Mouse (Mus musculus) neural tube, embryonic 11.5 days (tissue): ENCODE data around the gene P4hb. TPM values are rescaled to one million over a fixed set of nuclear protein-coding genes. Genes with fewer than 3 reads are reported as not detected.
"Not testable (repeated sequence)": the region's sequence is repeated elsewhere in the genome, so short reads cannot be mapped to it uniquely, and the experiment has no call there.

Experiments
- ATAC-seq: fragments of 200-750 bp; cut with Nextera tagmentation; 2 replicates; pipeline ENCODE4 v1.8.0; 2017; ENCODE audit warnings: moderate number of reproducible peaks, mild to moderate bottlenecking, moderate TSS enrichment, moderate library complexity; ENCODE audit not compliant: insufficient read depth, low FRiP score, low TSS enrichment
- DNase-seq: peaks from one replicate; pipeline ENCODE4 v3.0.0-alpha.2; 2015; ENCODE audit warnings: low spot score
- H3K27ac ChIP-seq: fragments of 300-500 bp; sonication (generic); 2 replicates; pipeline ENCODE4 v1.5.1; 2014; ENCODE audit warnings: low read depth, mild to moderate bottlenecking, low read length
- H3K27me3 ChIP-seq: fragments of 300-500 bp; sonication (generic); 2 replicates; pipeline ENCODE4 v1.6.1; 2014; ENCODE audit warnings: mild to moderate bottlenecking, low read length, mixed read lengths; ENCODE audit not compliant: control insufficient read depth, insufficient read depth
- H3K36me3 ChIP-seq: fragments of 300-500 bp; sonication (generic); 2 replicates; pipeline ENCODE4 v1.6.1; 2014; ENCODE audit warnings: mild to moderate bottlenecking, low read length, moderate library complexity, mixed read lengths; ENCODE audit not compliant: control insufficient read depth, insufficient read depth
- H3K4me1 ChIP-seq: fragments of 300-500 bp; sonication (generic); 2 replicates; pipeline ENCODE4 v1.6.1; 2014; ENCODE audit warnings: low read length, mixed read lengths; ENCODE audit not compliant: control insufficient read depth, insufficient read depth
- H3K4me2 ChIP-seq: fragments of 300-500 bp; sonication (generic); 2 replicates; pipeline ENCODE4 v1.6.1; 2014; ENCODE audit warnings: low read depth, mild to moderate bottlenecking, moderate library complexity
- H3K4me3 ChIP-seq: fragments of 300-500 bp; sonication (generic); 2 replicates; pipeline ENCODE4 v1.5.1; 2014; ENCODE audit warnings: low read depth, low read length
- H3K9ac ChIP-seq: fragments of 300-500 bp; sonication (generic); 2 replicates; pipeline ENCODE4 v1.6.1; 2014; ENCODE audit warnings: mild to moderate bottlenecking, low read length
- H3K9me3 ChIP-seq: fragments of 300-500 bp; sonication (generic); 2 replicates; pipeline ENCODE4 v1.6.1; 2016; ENCODE audit warnings: low read length; ENCODE audit not compliant: control insufficient read depth
- WGBS: fragments of 180-500 bp; shearing (Covaris S2); extraction: QIAGEN DNeasy Blood & Tissue Kit; methylation state at CpG from one replicate; pipeline ENCODE4 v1.1.7; 2014; 5-methylcytosine and 5-hydroxymethylcytosine counted together
- polyA plus RNA-seq: library from polyadenylated mRNA; unstranded; fragments of >200 nt; fragmentation: Nextera tagmentation; extraction: Ambion mirVana; gene quantifications from 2 replicates; pipeline ENCODE4 v1.2.1, GENCODE M21; 2014

The P4hb gene
- polyA plus RNA-seq, 1 experiment from 2014 or later, result 562 TPM

DNA sequence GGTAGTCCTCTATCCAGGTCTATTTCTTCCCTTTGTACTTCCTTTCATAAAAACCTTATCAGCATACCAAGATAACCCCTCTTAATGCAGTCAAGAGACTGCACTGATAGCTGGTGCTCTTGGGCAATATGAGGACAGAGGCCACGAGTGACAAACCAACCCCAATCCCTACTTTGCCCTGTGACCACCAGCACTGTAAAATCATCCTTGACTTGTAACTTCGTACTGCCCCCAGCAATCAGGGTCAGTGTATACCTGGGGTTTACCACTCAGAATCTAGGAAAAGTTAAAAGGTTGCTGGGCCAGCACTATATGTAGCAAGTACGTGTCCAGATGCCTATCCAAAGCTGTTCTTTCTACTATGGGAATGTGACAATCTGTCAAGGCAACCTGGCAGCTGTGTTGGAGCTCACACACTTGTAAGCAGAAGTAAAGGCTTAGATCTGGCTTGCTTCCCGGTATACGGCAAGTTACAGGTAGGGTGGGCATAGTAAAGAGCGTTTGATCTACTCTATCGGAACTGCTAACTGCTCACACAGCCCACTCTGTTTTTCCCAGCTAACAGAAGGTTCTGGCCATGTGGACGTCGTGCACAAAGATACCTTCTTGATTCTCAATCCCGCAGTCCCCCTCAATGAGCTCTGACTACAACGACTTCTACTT is 1.2 kb downstream of the P4hb start:
- Histone ChIP-seq H3K27ac (peak overlapping the region; percentile 57; the same call in 1 of the 2 replicates), H3K9me3 (no peaks in the 10 kb centered on the region), H3K4me2 (peak overlapping the region; percentile 92), H3K36me3 (peaks cover 25% of the 10 kb centered on the region), H3K4me3 (peak overlapping the region; percentile 90), H3K4me1 (peaks cover 15% of the 10 kb centered on the region), H3K27me3 (no peaks in the 10 kb centered on the region), H3K9ac (peak overlapping the region; percentile 90)
- no peak for DNase-seq
- no peak for ATAC-seq
- 15% methylated on average over 11 of the region's 11 CpGs for WGBS

DNA sequence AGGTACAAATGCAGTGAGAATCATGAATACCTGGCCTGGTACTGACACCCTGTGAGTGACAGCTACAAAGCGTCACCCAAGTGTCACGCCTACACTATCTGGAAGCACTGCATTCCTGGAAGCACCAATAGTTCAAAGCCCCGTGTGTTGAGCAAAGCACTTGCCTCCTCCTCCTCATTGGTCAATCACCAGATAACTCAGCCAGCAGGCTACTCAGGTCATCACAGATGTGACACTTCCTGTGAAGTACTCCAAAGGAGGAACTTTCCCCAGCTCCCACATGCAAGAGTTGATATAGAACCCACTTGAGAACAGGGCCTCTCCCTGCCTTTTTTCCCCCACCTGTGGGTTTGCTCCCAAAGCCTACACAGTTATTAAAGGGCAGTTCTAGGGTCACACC is 1.9 kb downstream of the P4hb start:
- Histone ChIP-seq H3K27me3 (no peaks in the 10 kb centered on the region), H3K9ac (no peak overlapping the region), H3K4me3 (peak overlapping the region; percentile 90; the same call in 1 of the 2 replicates), H3K27ac (no peak overlapping the region), H3K4me2 (peak overlapping the region; percentile 92), H3K4me1 (peaks cover 15% of the 10 kb centered on the region), H3K9me3 (no peaks in the 10 kb centered on the region), H3K36me3 (peaks cover 31% of the 10 kb centered on the region)
- 88% methylated on average over 3 of the region's 3 CpGs for WGBS
- DNase-seq (no peak), ATAC-seq (no peak)

DNA sequence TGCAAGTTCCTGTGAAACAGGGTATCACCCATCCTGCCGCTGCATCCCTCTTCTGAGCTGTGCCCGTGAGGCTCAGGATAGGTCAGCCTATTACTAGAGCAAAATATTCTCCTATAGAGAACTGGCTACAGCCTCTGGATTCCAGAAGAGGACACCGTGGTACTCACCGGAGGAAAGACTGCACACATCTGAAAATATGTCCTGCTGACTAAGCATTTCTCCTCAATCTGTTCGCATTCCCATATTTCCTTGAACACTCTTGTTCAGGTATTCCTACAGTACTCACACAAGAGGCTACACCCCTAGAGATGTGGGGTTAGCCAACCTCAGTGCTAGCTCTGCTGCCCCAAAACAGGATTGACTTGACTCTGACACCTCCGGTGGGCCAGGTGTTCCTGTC is 4.7 kb downstream of the P4hb start:
- ATAC-seq (no peak), DNase-seq (no peak)
- Histone ChIP-seq H3K27me3 (no peaks in the 10 kb centered on the region), H3K27ac (no peak overlapping the region), H3K4me2 (no peak overlapping the region), H3K9ac (no peak overlapping the region), H3K9me3 (no peaks in the 10 kb centered on the region), H3K4me1 (peaks cover 8% of the 10 kb centered on the region), H3K4me3 (no peak overlapping the region), H3K36me3 (peaks cover 39% of the 10 kb centered on the region)
- WGBS, result 92% methylated on average over 6 of the region's 6 CpGs

DNA sequence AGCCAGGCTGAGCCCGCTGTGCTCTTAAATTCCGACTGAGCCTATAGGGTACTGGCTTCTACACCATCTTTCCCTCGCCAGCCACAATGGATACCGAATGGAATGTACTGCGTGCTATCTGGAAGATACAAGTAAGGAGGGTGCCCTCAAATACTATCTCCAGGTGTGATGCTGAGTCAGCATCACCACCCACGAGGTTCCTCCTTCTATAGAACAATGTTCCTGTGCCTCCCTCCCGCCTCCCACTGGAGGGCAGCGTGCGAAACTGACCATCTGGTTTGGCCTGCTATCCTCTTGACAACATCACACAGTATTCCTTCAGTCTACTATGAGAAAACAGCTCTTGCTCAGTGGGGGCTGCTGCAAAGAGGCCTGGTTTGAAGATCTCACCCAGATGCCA is 7.9 kb downstream of the P4hb start:
- no peaks in the 10 kb centered on the region for H3K9me3 ChIP-seq

DNA sequence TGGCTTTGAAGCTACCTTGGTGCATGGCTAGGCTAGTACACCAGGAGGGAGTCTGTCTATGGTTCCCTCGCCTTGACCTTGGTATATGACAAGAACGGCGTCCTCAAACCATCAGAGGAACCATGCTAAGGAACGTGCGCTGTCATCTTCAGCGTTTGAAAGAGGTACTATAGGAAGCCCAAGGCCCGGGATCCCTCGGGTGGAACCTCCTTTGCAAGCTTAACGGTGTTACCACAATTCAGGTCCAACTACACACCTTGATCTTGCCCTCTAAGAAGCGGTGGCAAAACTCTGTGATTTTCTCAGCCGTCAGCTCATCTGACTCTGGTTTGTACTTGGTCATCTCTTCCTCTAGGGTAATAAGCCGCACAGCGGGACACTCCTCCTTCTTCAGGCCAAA is 10.1 kb downstream of the P4hb start:
- DNase-seq (no peak), ATAC-seq (no peak)
- Histone ChIP-seq H3K4me3 (no peak overlapping the region), H3K9me3 (no peaks in the 10 kb centered on the region), H3K27me3 (no peaks in the 10 kb centered on the region), H3K4me1 (no peaks in the 10 kb centered on the region), H3K36me3 (peaks cover 57% of the 10 kb centered on the region), H3K9ac (no peak overlapping the region), H3K27ac (no peak overlapping the region), H3K4me2 (no peak overlapping the region)
- 96% methylated on average over 13 of the region's 13 CpGs for WGBS

More for the DNA sequence above, 7.9 kb downstream of the P4hb start:
- H3K36me3 ChIP-seq, result peaks cover 66% of the 10 kb centered on the region
- H3K4me3 ChIP-seq, result no peak overlapping the region
- no peak for ATAC-seq
- no peaks in the 10 kb centered on the region for H3K27me3 ChIP-seq
- no peak overlapping the region for H3K4me2 ChIP-seq
- H3K9ac ChIP-seq, result no peak overlapping the region
- DNase-seq, result no peak
- no peaks in the 10 kb centered on the region for H3K4me1 ChIP-seq
- WGBS, result 85% methylated on average over 9 of the region's 9 CpGs
- H3K27ac ChIP-seq, result no peak overlapping the region

DNA sequence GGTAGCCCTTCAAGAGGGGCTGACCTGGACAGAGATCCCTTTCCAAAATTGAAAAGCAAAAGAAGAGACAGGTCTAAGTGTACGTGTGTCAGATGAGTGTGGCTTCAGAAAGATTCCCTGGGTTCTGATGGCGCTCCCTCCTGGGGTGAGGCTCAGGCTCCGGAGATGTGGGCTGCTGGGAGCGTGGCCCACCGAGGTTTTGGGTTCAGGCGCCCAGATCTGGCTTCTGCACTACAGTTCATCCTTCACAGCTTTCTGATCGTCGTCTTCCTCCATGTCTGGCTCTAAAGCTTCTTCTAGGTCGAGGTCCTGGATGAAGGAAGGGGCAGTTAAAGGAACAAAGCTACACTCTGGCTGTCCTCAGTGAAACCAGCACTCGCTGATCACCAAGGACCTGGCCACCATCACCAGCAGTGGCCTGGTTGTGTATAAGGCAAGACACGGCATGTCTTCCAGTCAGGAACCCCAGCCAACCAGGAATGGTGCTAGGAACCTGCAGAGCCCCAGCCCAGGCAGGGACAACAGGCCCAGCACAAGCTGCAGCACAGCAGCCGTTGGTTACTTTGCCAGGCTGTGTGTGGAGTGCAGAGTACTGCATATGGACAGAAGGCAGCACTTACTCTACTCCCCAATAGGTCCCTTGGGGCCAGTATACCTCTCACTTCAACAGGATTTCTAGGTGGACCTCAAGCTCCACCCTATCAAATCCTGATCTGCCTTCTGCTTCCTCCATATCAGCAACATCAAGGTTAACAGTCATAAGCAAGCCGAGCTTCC is 11.9 kb downstream of the P4hb start:
- no peak overlapping the region for H3K27ac ChIP-seq
- peaks cover 43% of the 10 kb centered on the region for H3K36me3 ChIP-seq
- 95% methylated on average over 13 of the region's 13 CpGs for WGBS
- no peak overlapping the region for H3K9ac ChIP-seq
- no peak for ATAC-seq
- no peak for DNase-seq
- H3K4me1 ChIP-seq, result no peaks in the 10 kb centered on the region
- no peaks in the 10 kb centered on the region for H3K9me3 ChIP-seq
- H3K27me3 ChIP-seq, result no peaks in the 10 kb centered on the region
- no peak overlapping the region for H3K4me3 ChIP-seq
- H3K4me2 ChIP-seq, result no peak overlapping the region

DNA sequence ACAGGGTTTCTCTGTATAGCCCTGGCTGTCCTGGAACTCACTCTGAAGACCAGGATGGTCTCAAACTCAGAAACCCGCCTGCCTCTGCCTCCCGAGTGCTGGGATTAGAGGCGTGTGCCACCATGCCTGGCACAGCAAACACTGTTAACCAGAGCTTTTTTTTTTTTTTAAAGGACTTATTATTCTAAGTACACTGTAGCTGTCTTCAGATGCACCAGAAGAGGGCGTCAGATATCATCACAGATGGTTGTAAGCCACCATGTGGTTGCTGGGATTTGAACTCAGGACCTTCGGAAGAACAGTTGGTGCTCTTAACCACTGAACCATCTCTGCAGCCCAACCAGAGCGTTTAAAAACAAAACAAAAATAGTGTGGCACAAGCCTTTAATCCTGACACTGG is 14.2 kb downstream of the P4hb start:
- not testable (repeated sequence) for H3K9ac ChIP-seq, H3K27me3 ChIP-seq, H3K4me2 ChIP-seq, H3K9me3 ChIP-seq, DNase-seq, H3K27ac ChIP-seq, ATAC-seq, H3K4me1 ChIP-seq, H3K4me3 ChIP-seq
- WGBS, result 89% methylated on average over 6 of the region's 6 CpGs
- peaks cover 40% of the 10 kb centered on the region for H3K36me3 ChIP-seq

DNA sequence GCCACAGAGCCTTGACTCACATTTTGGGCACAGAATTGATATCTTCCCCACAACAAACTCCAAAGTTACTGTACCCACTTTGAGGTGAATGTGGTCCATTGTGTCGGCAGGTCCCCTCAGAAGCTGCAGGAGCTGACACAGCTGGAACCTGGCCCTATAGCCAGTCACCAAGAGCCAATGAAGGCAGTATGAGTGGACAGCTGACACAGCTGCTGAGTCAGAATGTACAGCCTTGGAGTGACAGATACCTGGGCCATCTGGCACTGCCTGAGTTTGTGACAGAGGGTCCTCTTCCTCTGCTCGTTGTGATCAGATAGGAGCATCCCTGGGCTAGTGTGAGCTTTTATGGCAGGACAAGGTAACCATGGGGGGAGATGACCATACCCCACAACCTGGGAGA is 17.8 kb downstream of the P4hb start:
- DNase-seq (no peak), ATAC-seq (no peak)
- H3K4me2 ChIP-seq, result no peak overlapping the region
- H3K4me1 ChIP-seq, result no peaks in the 10 kb centered on the region
- 82% methylated on average over 2 of the region's 2 CpGs for WGBS
- H3K9ac ChIP-seq, result no peak overlapping the region
- no peak overlapping the region for H3K4me3 ChIP-seq
- H3K27me3 ChIP-seq, result no peaks in the 10 kb centered on the region
- H3K36me3 ChIP-seq, result peaks cover 5% of the 10 kb centered on the region
- no peak overlapping the region for H3K27ac ChIP-seq
- H3K9me3 ChIP-seq, result no peaks in the 10 kb centered on the region

DNA sequence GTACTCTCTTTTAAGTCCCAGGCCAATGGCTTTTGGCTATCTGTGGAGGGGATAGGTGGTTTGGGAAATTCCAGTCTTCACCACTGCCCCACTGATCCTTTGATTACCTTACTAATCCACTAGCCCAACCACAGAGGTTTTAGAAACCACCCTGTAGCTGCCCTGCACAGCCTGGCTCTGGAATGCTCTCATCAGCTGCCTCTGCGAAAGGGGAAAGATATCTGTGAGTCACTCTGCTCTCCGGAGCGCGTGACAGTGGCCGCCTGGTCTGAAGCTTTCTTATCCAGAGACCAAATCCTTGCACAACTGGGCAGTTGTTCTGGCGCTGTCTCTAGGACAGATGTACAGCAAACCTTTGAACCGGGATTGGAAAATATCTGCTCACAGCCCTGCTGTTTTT is 18.2 kb downstream of the P4hb start:
- DNase-seq (no peak), ATAC-seq (no peak)
- Histone ChIP-seq H3K27ac (no peak overlapping the region), H3K27me3 (no peaks in the 10 kb centered on the region), H3K4me1 (peaks cover 3% of the 10 kb centered on the region), H3K36me3 (peaks cover 4% of the 10 kb centered on the region; the same call in 1 of the 2 replicates), H3K9ac (no peak overlapping the region; the same call in 1 of the 2 replicates), H3K4me3 (no peak overlapping the region), H3K4me2 (no peak overlapping the region), H3K9me3 (no peaks in the 10 kb centered on the region)
- WGBS, result 86% methylated on average over 7 of the region's 7 CpGs
